In the genomic region with DNA sequence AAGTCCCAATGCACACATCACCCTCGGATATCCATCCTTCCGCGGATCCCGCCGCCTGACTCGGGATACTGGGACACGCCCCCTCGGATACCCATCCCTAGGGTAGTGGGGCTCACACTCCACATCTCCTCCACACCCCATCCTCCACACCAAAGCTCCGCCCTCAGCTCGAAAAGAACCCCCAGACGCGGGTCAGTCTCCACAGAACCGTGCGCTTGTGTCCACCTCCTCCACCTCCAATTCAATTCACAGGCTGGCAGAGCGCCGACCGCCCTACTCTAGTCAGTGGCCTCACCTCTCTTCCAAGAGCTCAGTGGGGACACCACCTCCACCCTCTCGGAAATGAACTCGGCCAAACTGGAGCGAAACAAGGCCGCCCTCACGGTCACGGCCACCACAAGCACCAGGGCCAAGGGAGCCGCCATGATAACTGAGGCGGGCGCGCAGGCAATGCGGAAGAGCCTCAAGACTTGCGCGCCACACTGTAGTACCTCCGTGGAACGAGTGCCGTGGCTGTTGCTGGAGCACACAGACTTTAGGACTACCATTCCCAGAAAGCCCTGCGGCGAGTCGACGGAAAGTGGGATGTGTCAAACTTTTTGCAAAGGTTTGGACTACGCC, we compare ENCODE assay signal across 8 mouse cellular contexts. TPM values are rescaled to one million over a fixed set of nuclear protein-coding genes. Genes with fewer than 3 reads are reported as not detected.
A peak's percentile ranks its signal among the peaks of the same experiment; 100 is the strongest.
DNase-seq lines count a peak whose midpoint lies in the region; ATAC-seq and TF ChIP-seq lines count a peak whose summit lies in the region.

Gene Pigu, minus strand, starts transcription at position 460 of the 621 bp plus-strand sequence.

- CTCF ChIA-PET in Patski (lab: Charles Lee) = interaction anchor here (1.8 kb wide), 1 partner anchor 28 kb away, joined by 5 read pairs; no protein-coding TSS in a partner anchor

- DNase-seq in Patski (ENCODE audit: low read depth, low spot score) = peak; percentile 90
- DNase-seq in cerebellum, postnatal 14 days = peak; percentile 94
- DNase-seq in frontal cortex, postnatal 14 days (ENCODE audit: low spot score in 2 of 2) = peak; percentile 90
- peak; percentile 78 to 86 for DNase-seq in layer of hippocampus, postnatal 25 days (ENCODE audit: extremely low spot score in 1 of 2, low spot score in 1 of 2)
- peak; percentile 97 for DNase-seq in lung, postnatal 25 days (ENCODE audit: low spot score)
- DNase-seq in retina, embryonic 14.5 days (ENCODE audit: low spot score) = peak; percentile 97
- peak; percentile 91 for DNase-seq in thymus, postnatal 4 days

- no peaks in the 10 kb centered on the region for H3K27me3 ChIP-seq in Patski
- 0 out of 2 replicates have a peak, but pooled peaks cover 4% of the 10 kb centered on the region for H3K27me3 ChIP-seq in hindbrain, embryonic 13.5 days

- TF ChIP-seq CTCF in Patski (IDR thresholded peaks at IDR 0.05) = no peak

- peaks cover 13% of the 10 kb centered on the region for H3K4me1 ChIP-seq in hindbrain, embryonic 13.5 days (replicated peaks)

- peak within 1 kb of the TSS; percentile 88 for H3K27ac ChIP-seq in hindbrain, embryonic 13.5 days

- POLR2A ChIA-PET in Patski (lab: Charles Lee) = interaction anchor here (1.1 to 2.2 kb wide), 3 partner anchors 15 to 26 kb away, joined by 3 to 5 read pairs (median 3); no protein-coding TSS in a partner anchor

- H3K36me3 ChIP-seq in hindbrain, embryonic 13.5 days = no peaks in the 10 kb centered on the region

- peak; percentile 98 for ATAC-seq in Patski
- ATAC-seq in hindbrain, embryonic 13.5 days (ENCODE audit: low FRiP score) = peak; percentile 99

- in situ Hi-C loops in Patski (cut with MboI; ENCODE audit: low pct_unique_long_range_greater_than_20kb) = no loop called here

- peak within 1 kb of the TSS; percentile 84 for H3K4me2 ChIP-seq in hindbrain, embryonic 13.5 days

- H3K4me3 ChIP-seq in hindbrain, embryonic 13.5 days = peak within 1 kb of the TSS; percentile 86

- no peaks in the 10 kb centered on the region for H3K9me3 ChIP-seq in hindbrain, embryonic 13.5 days

- peak within 1 kb of the TSS; percentile 84 for H3K9ac ChIP-seq in hindbrain, embryonic 13.5 days

- WGBS in hindbrain, embryonic 13.5 days = under 1% methylated on average over 38 of the region's 38 CpGs

RNA-seq across cellular contexts. Expression of gene Pigu, which starts in this region (rescaled TPM):
- polyA plus RNA-seq in Patski (2021) = 50.3 TPM
- 52.1 and 53.6 TPM in 2 replicates for polyA plus RNA-seq in hindbrain, embryonic 13.5 days (2015; fragmentation: Nextera tagmentation; extraction: Ambion mirVana)
- total RNA-seq in layer of hippocampus, postnatal 25 days (2021) = 10 to 100 TPM; 25.7 to 27.0 TPM

Comparison
In these comparisons a context has a peak if more than half of its experiments do, and no peak if none do; other contexts are left out.
1. Peak in every context shown above with its lines: DNase-seq, ATAC-seq, H3K4me3 ChIP-seq and H3K27ac ChIP-seq.